Mouse (Mus musculus): ENCODE data around the gene Efl1. TPM values are rescaled to one million over a fixed set of nuclear protein-coding genes. Genes with fewer than 3 reads are reported as not detected.

The Efl1 gene
- total and polyA plus RNA-seq, 3 experiments: 19.5 to 27.4 (median 21.0) TPM

GRCm38 (mm10) chr7:82715912-82716601 is 67.6 kb downstream of the Efl1 start:
- Histone ChIP-seq H3K36me3 (replicated peaks in 1 of 2; ENCODE audit: control insufficient read depth in 1 of 2, insufficient read depth in 1 of 2, low read length in 1 of 2) (peaks cover 23 to 72% of the 10 kb centered on the region in 2 experiments), H3K9me3 (replicated peaks; ENCODE audit: low read length) (no peaks in the 10 kb centered on the region), H3K27me3 (replicated peaks) (no peaks in the 10 kb centered on the region), H3K4me1 (ENCODE audit: control insufficient read depth in 1 of 2, insufficient read depth in 2 of 2) (peaks cover 0 to 7% of the 10 kb centered on the region in 2 experiments; a peak in 2 of 4 replicates), H3K4me2 (ENCODE audit: insufficient read depth, low read depth, poor library complexity, severe bottlenecking) (no peak overlapping the region), H3K9ac (ENCODE audit: insufficient read depth, low read depth) (no peak overlapping the region), H3K27ac (ENCODE audit: insufficient read depth, low read depth) (no peak overlapping the region), H3K79me2 (replicated peaks; ENCODE audit: control insufficient read depth, extremely low read depth, insufficient read depth, poor library complexity, severe bottlenecking) (no peaks in the 10 kb centered on the region), H3K4me3 (replicated peaks in 1 of 3; ENCODE audit: low read depth in 2 of 3, low read length in 2 of 3, poor library complexity in 1 of 3) (no peak overlapping the region)
- no peak for DNase-seq (ENCODE audit: extremely low read depth)
- TF ChIP-seq MAX (IDR thresholded peaks at IDR 0.05; ENCODE audit: low read length) (no peak), ZNF384 (IDR thresholded peaks at IDR 0.05; ENCODE audit: low read depth, low read length) (no peak)
- dilution Hi-C loops (cut with MboI; ENCODE audit: extremely low pct_ligation_motif_present, extremely low pct_unique_long_range_greater_than_20kb, low sequenced_read_pairs): no loop called here
- in situ Hi-C loops (cut with MboI; ENCODE audit: low pct_ligation_motif_present, low pct_unique_long_range_greater_than_20kb, low sequenced_read_pairs): loop anchor here (25.0 kb wide), 2 partner anchors 296 to 546 kb away; no protein-coding TSS in a partner anchor

GRCm38 (mm10) chr7:82719285-82719684 is 70.9 kb downstream of the Efl1 start:
- peak; percentile 27 for DNase-seq (ENCODE audit: extremely low read depth)
- dilution Hi-C loops (cut with MboI; ENCODE audit: extremely low pct_ligation_motif_present, extremely low pct_unique_long_range_greater_than_20kb, low sequenced_read_pairs) (no loop called here), in situ Hi-C loops (cut with MboI; ENCODE audit: low pct_ligation_motif_present, low pct_unique_long_range_greater_than_20kb, low sequenced_read_pairs) (loop anchor here (25.0 kb wide), 2 partner anchors 293 to 543 kb away; no protein-coding TSS in a partner anchor)
- Histone ChIP-seq H3K4me3 (replicated peaks in 1 of 3; ENCODE audit: low read depth in 2 of 3, low read length in 2 of 3, poor library complexity in 1 of 3) (no peak overlapping the region), H3K27ac (ENCODE audit: insufficient read depth, low read depth) (no peak overlapping the region), H3K9me3 (replicated peaks; ENCODE audit: low read length) (no peaks in the 10 kb centered on the region), H3K4me1 (ENCODE audit: control insufficient read depth in 1 of 2, insufficient read depth in 2 of 2) (peaks cover 0 to 15% of the 10 kb centered on the region in 2 experiments; a peak in 2 of 4 replicates), H3K9ac (ENCODE audit: insufficient read depth, low read depth) (no peak overlapping the region), H3K27me3 (replicated peaks) (no peaks in the 10 kb centered on the region), H3K36me3 (replicated peaks in 1 of 2; ENCODE audit: control insufficient read depth in 1 of 2, insufficient read depth in 1 of 2, low read length in 1 of 2) (peaks cover 20 to 67% of the 10 kb centered on the region in 2 experiments), H3K79me2 (replicated peaks; ENCODE audit: control insufficient read depth, extremely low read depth, insufficient read depth, poor library complexity, severe bottlenecking) (no peaks in the 10 kb centered on the region), H3K4me2 (ENCODE audit: insufficient read depth, low read depth, poor library complexity, severe bottlenecking) (no peak overlapping the region)
- TF ChIP-seq TBP (conservative IDR thresholded peaks at IDR 0.05; ENCODE audit: low read depth, low read length): no peak
- no peak for TF ChIP-seq JUND (conservative IDR thresholded peaks at IDR 0.05; ENCODE audit: low read depth, low read length)
- no peak for TF ChIP-seq CHD1 (IDR thresholded peaks at IDR 0.05; ENCODE audit: low read depth, low read length)
- TF ChIP-seq RAD21 (IDR thresholded peaks at IDR 0.05; ENCODE audit: low read depth, low read length): peak; percentile 36
- no peak for TF ChIP-seq MYC (IDR thresholded peaks at IDR 0.05; ENCODE audit: low read depth, low read length)
- TF ChIP-seq SIN3A (IDR thresholded peaks at IDR 0.05; ENCODE audit: low read length): no peak
- peak; percentile 55 for TF ChIP-seq SMC3 (IDR thresholded peaks at IDR 0.05; ENCODE audit: low read depth, low read length)
- TF ChIP-seq CTCF (conservative IDR thresholded peaks at IDR 0.05 in 1 of 2, IDR thresholded peaks at IDR 0.05 in 1 of 2; ENCODE audit: low read depth in 2 of 2, low read length in 2 of 2): peak in 1 of 2 experiments; percentile 56; a peak in 2 of 4 replicates

- Histone ChIP-seq H3K36me3 (replicated peaks in 1 of 2; ENCODE audit: control insufficient read depth in 1 of 2, insufficient read depth in 1 of 2, low read length in 1 of 2) (peaks cover 20 to 66% of the 10 kb centered on the region in 2 experiments), H3K9ac (ENCODE audit: insufficient read depth, low read depth) (no peak overlapping the region), H3K27ac (ENCODE audit: insufficient read depth, low read depth) (no peak overlapping the region), H3K4me2 (ENCODE audit: insufficient read depth, low read depth, poor library complexity, severe bottlenecking) (no peak overlapping the region), H3K4me3 (replicated peaks in 1 of 3; ENCODE audit: low read depth in 2 of 3, low read length in 2 of 3, poor library complexity in 1 of 3) (no peak overlapping the region), H3K79me2 (replicated peaks; ENCODE audit: control insufficient read depth, extremely low read depth, insufficient read depth, poor library complexity, severe bottlenecking) (no peaks in the 10 kb centered on the region), H3K27me3 (replicated peaks) (no peaks in the 10 kb centered on the region), H3K4me1 (ENCODE audit: control insufficient read depth in 1 of 2, insufficient read depth in 2 of 2) (peaks cover 0 to 15% of the 10 kb centered on the region in 2 experiments; a peak in 2 of 4 replicates), H3K9me3 (replicated peaks; ENCODE audit: low read length) (no peaks in the 10 kb centered on the region)
- dilution Hi-C loops (cut with MboI; ENCODE audit: extremely low pct_ligation_motif_present, extremely low pct_unique_long_range_greater_than_20kb, low sequenced_read_pairs) (no loop called here), in situ Hi-C loops (cut with MboI; ENCODE audit: low pct_ligation_motif_present, low pct_unique_long_range_greater_than_20kb, low sequenced_read_pairs) (loop anchor here (25.0 kb wide), 2 partner anchors 293 to 543 kb away; no protein-coding TSS in a partner anchor)
- DNase-seq (ENCODE audit: extremely low read depth): no peak
- TF ChIP-seq CTCF (conservative IDR thresholded peaks at IDR 0.05 in 1 of 2, IDR thresholded peaks at IDR 0.05 in 1 of 2; ENCODE audit: low read depth in 2 of 2, low read length in 2 of 2) (no peak), ZC3H11A (IDR thresholded peaks at IDR 0.05; ENCODE audit: low read depth, low read length) (no peak), TBP (conservative IDR thresholded peaks at IDR 0.05; ENCODE audit: low read depth, low read length) (no peak), POLR2AphosphoS2 (IDR thresholded peaks at IDR 0.05; ENCODE audit: low read depth, low read length) (no peak), ZNF384 (IDR thresholded peaks at IDR 0.05; ENCODE audit: low read depth, low read length) (no peak), USF1 (IDR thresholded peaks at IDR 0.05; ENCODE audit: low read depth, low read length) (no peak), GABPA (IDR thresholded peaks at IDR 0.05; ENCODE audit: insufficient replicate concordance, low read depth, low read length) (no peak)
These were observed 71.3 kb downstream of the Efl1 start for GRCm38 (mm10) chr7:82719740-82720139.
